Mouse (Mus musculus): ENCODE data around the gene Npc2.

GRCm38 (mm10) chr12:84718462-84719244 is 54.3 kb downstream of the Npc2 start:
- TF ChIP-seq CTCF (IDR thresholded peaks at IDR 0.05; ENCODE audit: low read depth) (no peak), EP300 (IDR thresholded peaks at IDR 0.05; ENCODE audit: low read depth) (no peak)
